Mouse (Mus musculus): ENCODE data around the gene Zfp982.
"Not testable (repeated sequence)": the region's sequence is repeated elsewhere in the genome, so short reads cannot be mapped to it uniquely, and the experiment has no call there.

Gene Zfp982

GRCm38 (mm10) chr4:147492117-147492516 is at the start of gene Zfp982:
Zfp982 (plus strand) TSS chr4:147492417.
- DNase-seq, result not testable (repeated sequence)

GRCm38 (mm10) chr4:147442649-147443553 is 49.3 kb upstream of the Zfp982 start:
- peak; percentile 40 for DNase-seq

- not testable (repeated sequence) for DNase-seq
Measured at GRCm38 (mm10) chr4:147443554-147443927, 48.7 kb upstream of the Zfp982 start.

GRCm38 (mm10) chr4:147445371-147445770 is 46.8 kb upstream of the Zfp982 start:
- DNase-seq, result not testable (repeated sequence)

GRCm38 (mm10) chr4:147448358-147448757 is 43.9 kb upstream of the Zfp982 start:
- no peak for DNase-seq

GRCm38 (mm10) chr4:147449099-147449581 is 43.1 kb upstream of the Zfp982 start:
- no peak for DNase-seq

GRCm38 (mm10) chr4:147449986-147450385 is 42.2 kb upstream of the Zfp982 start:
- not testable (repeated sequence) for DNase-seq

- not testable (repeated sequence) for DNase-seq
Measured at GRCm38 (mm10) chr4:147467207-147467606, 25.0 kb upstream of the Zfp982 start.

- not testable (repeated sequence) for DNase-seq
Measured at GRCm38 (mm10) chr4:147498772-147499613, 6.8 kb downstream of the Zfp982 start.

- no peak for DNase-seq
Measured at GRCm38 (mm10) chr4:147509174-147509573, 17.0 kb downstream of the Zfp982 start.

GRCm38 (mm10) chr4:147518981-147519380 is 26.8 kb downstream of the Zfp982 start:
- no peak for DNase-seq

- DNase-seq, result no peak
Measured at GRCm38 (mm10) chr4:147520100-147520499, 27.9 kb downstream of the Zfp982 start.

- DNase-seq, result no peak
Measured at GRCm38 (mm10) chr4:147525125-147525524, 32.9 kb downstream of the Zfp982 start.

GRCm38 (mm10) chr4:147530366-147530765 is 38.1 kb downstream of the Zfp982 start:
- no peak for DNase-seq

- DNase-seq, result not testable (repeated sequence)
Measured at GRCm38 (mm10) chr4:147535916-147536315, 43.7 kb downstream of the Zfp982 start.

- no peak for DNase-seq
Measured at GRCm38 (mm10) chr4:147537702-147538101, 45.5 kb downstream of the Zfp982 start.

GRCm38 (mm10) chr4:147539918-147540317 is 47.7 kb downstream of the Zfp982 start, which contains the start of gene Gm16503:
Gm16503 (plus strand) TSS chr4:147540218.
- not testable (repeated sequence) for DNase-seq

GRCm38 (mm10) chr4:147541105-147541504 is 48.9 kb downstream of the Zfp982 start:
- no peak for DNase-seq

GRCm38 (mm10) chr4:147553071-147553470 is 60.9 kb downstream of the Zfp982 start, which contains the start of gene Zfp985:
Zfp985 (plus strand) TSS chr4:147553277.
- DNase-seq, result not testable (repeated sequence)

GRCm38 (mm10) chr4:147554361-147554760 is 62.1 kb downstream of the Zfp982 start:
- not testable (repeated sequence) for DNase-seq

GRCm38 (mm10) chr4:147556921-147557320 is 64.7 kb downstream of the Zfp982 start:
- not testable (repeated sequence) for DNase-seq

GRCm38 (mm10) chr4:147558011-147558410 is 65.8 kb downstream of the Zfp982 start:
- not testable (repeated sequence) for DNase-seq

- not testable (repeated sequence) for DNase-seq
Measured at GRCm38 (mm10) chr4:147559096-147559495, 66.9 kb downstream of the Zfp982 start.

Data from cerebellum, adult 9-11 months (tissue).